Comparison of ENCODE assay signal across 8 mouse cellular contexts in the genomic region with DNA sequence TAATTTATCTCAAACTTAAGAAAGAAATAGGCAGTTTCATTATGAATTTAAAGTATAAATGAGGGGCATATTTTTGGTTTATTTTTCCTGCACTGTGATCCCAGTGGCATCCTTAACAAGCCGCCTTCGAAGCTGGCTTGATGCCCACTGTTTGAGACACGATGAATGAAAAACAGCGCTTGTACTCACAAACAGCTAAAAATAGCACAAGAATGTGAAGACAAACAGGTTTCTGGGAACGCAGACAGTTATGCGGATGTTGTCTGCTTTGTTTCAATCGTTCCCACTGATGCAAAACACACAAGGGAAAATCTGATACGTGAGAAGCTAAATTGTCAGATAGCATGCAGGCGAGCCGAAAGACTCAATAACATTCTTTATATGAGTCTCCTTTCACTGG.
DNase-seq lines count a peak whose midpoint lies in the region; ATAC-seq and TF ChIP-seq lines count a peak whose summit lies in the region.

No protein-coding gene starts in this region.

- 3% methylated on average over 10 of the region's 10 CpGs for WGBS in heart, postnatal 0 days
- WGBS in neural tube, embryonic 14.5 days: 42% methylated on average over 10 of the region's 10 CpGs

- H3K4me2 ChIP-seq in heart, postnatal 0 days (ENCODE audit: low read depth, low read length): peak overlapping the region; percentile 52
- peak overlapping the region; percentile 29 for H3K4me2 ChIP-seq in neural tube, embryonic 14.5 days (ENCODE audit: low read depth, low read length)

- H3K4me3 ChIP-seq in heart, postnatal 0 days (ENCODE audit: low read depth, low read length): peak overlapping the region; percentile 28
- no peak overlapping the region for H3K4me3 ChIP-seq in neural tube, embryonic 14.5 days (ENCODE audit: low read depth, low read length)

- no peaks in the 10 kb centered on the region for H3K36me3 ChIP-seq in heart, postnatal 0 days (replicated peaks; ENCODE audit: control insufficient read depth, insufficient read depth, low read length)
- H3K36me3 ChIP-seq in neural tube, embryonic 14.5 days (ENCODE audit: control insufficient read depth, insufficient read depth, low read length): no peaks in the 10 kb centered on the region

- no peaks in the 10 kb centered on the region for H3K27me3 ChIP-seq in heart, postnatal 0 days (ENCODE audit: control insufficient read depth, insufficient read depth, low read length)
- no peaks in the 10 kb centered on the region for H3K27me3 ChIP-seq in neural tube, embryonic 14.5 days (ENCODE audit: control insufficient read depth, insufficient read depth, low read length)

- ATAC-seq in heart, postnatal 0 days (ENCODE audit: insufficient read depth, low read depth): peak; percentile 60; the same call in 1 of the 2 replicates
- no peak for ATAC-seq in neural tube, embryonic 14.5 days (ENCODE audit: low read depth)

- peak overlapping the region; percentile 41; the same call in 1 of the 2 replicates for H3K27ac ChIP-seq in heart, postnatal 0 days (ENCODE audit: low read depth)
- no peak overlapping the region for H3K27ac ChIP-seq in neural tube, embryonic 14.5 days (ENCODE audit: low read depth, low read length)

- TF ChIP-seq EP300 in heart, postnatal 0 days (IDR thresholded peaks at IDR 0.05; ENCODE audit: low read depth): no peak

- no peak for TF ChIP-seq CTCF in heart, postnatal 0 days (IDR thresholded peaks at IDR 0.05; ENCODE audit: low read depth)

- peak; percentile 17 for DNase-seq in gastrocnemius, postnatal 10 days
- DNase-seq in gastrocnemius, adult 8-10 months (ENCODE audit: low spot score in 2 of 2): no peak
- DNase-seq in ovary, adult 18-20 months (ENCODE audit: low spot score): peak; percentile 6
- DNase-seq in ovary, postnatal 14 days (ENCODE audit: low spot score): no peak
- peak; percentile 69 for DNase-seq in heart, postnatal 0 days (ENCODE audit: low spot score)
- DNase-seq in embryo, embryonic 10.5 days (ENCODE audit: low spot score): no peak
- no peak for DNase-seq in embryo, embryonic 11 days

- no peaks in the 10 kb centered on the region for H3K9me3 ChIP-seq in heart, postnatal 0 days (replicated peaks; ENCODE audit: control insufficient read depth, low read length)
- H3K9me3 ChIP-seq in neural tube, embryonic 14.5 days (ENCODE audit: control insufficient read depth, low read length): no peaks in the 10 kb centered on the region

- peaks cover 15% of the 10 kb centered on the region; the same call in 1 of the 2 replicates for H3K4me1 ChIP-seq in heart, postnatal 0 days (ENCODE audit: control insufficient read depth, insufficient read depth)
- no peaks in the 10 kb centered on the region for H3K4me1 ChIP-seq in neural tube, embryonic 14.5 days (ENCODE audit: control insufficient read depth, insufficient read depth, low read length)

- no peak overlapping the region for H3K9ac ChIP-seq in heart, postnatal 0 days (replicated peaks; ENCODE audit: low read depth, low read length)
- H3K9ac ChIP-seq in neural tube, embryonic 14.5 days (replicated peaks; ENCODE audit: low read depth, low read length): no peak overlapping the region

Comparison
In these comparisons a context has a peak if more than half of its experiments do, and no peak if none do; other contexts are left out.
1. DNase-seq: peak in gastrocnemius, postnatal 10 days (single experiment), ovary, adult 18-20 months (single experiment) and heart, postnatal 0 days (single experiment); none in gastrocnemius, adult 8-10 months (0 of 2), ovary, postnatal 14 days (single experiment), embryo, embryonic 10.5 days (single experiment) and embryo, embryonic 11 days (single experiment).